Mouse (Mus musculus): ENCODE results near the gene Birc2.

Birc2 gene

DNA sequence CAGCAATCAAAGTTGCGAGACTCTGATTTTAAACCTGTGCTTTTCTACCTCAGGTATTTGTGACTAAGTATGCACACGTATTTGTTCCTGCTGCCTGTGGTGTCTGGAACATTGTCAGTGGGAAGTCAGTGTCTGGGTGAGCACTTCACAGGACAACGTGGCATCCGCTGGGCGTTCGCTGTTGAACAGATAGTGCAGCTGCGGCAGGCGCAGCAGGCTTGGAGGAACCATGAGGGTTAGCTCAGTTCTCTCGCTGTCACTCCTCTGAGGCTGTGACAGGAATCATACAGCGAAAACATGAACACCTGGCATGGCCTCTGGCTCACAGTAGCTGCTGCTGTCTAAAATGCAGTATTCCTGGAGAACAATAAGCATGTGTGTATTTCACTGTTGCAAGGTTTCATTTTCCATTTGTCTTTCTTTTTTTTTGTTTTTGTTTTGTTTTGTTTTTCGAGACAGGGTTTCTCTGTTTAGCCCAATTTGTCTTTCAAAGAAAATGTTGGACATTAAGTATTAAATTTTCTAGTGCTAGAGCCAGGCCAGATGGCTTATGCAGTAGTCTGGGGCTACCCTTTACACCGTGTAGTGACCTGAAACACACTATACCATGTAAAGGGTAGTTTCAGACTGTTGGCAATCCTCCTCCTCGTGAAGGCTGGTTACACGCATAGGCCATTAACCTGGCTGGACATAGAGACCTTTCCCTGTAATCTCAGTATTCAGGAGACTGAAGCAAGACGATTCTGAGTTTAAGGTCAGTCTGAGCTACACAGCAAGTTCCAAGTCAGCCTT, 52.8 kb downstream of the Birc2 start:
- DNase-seq = no peak

DNA sequence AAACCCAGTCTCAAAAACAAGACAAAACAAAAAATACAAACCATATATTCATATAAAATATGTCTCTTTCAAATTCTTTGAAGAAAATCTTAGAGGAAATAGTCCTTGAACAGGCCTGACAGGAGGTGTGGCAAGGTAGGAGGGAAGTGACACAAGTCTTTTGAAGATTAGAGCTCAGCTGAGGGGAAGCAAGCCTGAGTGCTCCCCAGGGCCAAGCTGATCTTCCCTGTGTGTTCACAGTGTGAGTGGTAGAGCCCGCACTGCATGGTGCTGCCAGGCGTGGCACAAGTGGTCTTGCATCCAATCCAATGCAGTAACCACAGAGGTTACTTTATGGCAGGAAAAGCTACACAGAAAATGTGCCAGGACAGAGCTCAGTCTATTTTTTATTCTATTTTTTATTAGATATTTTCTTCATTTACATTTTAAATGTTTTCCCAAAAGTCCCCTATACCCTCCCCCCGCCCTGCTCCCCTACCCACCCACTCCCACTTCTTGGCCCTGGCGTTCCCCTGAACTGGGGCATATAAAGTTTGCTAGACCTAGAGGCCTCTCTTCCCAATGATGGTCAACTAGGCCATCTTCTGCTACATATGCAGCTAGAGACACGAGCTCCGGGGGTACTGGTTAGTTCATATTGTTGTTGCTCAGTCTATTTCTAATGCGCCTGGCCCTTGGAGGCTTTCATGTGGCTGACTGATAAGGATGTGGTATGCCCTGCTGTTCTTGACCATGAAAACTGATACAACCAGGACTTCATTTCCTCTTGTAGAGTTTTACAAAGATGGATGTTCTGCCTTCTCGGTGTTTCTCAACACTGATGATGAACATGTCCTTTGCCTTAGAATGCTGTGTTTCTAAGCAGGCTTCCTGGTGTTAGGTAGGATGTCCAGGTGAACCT, 56.4 kb downstream of the Birc2 start:
- DNase-seq = no peak

DNA sequence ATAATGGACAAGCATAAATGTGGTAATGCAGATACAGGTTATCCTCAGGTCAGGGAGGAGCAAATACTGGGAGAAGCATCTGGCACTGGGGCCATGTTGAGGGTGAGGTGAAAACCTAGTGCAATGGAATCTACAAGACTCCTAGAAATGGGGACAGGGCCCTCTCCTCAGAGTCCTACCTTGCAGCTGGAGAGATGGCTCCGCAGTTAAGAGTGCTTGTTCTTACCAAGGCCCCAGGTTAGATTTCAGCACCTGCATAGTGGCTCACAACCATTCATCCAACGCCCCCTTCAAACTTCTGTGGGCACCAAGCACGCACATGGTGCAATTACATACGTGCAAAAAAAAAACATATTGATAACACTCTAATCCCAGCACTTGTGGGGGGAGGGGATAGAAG, 57.1 kb downstream of the Birc2 start:
- no peak for DNase-seq

DNA sequence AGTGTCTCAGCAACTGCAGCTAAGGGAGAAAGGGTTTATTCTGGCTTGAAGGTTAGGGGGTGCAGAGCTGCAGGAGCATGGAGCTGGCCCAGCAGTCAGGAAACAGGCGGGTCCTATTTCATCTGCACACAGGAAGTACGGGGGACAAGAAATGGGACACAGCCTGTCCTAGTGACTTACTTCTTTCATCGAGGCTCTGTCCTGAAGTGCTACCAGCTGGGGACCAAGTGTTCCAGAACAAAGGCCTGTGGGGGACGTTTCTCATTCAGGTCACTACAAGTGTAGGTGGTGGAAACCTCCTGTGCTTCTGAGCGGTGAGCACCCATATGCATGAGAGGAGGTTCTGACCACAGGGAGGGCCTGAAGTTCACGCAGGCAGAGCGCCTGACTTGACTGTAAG, 58.1 kb downstream of the Birc2 start:
- no peak for DNase-seq

DNA sequence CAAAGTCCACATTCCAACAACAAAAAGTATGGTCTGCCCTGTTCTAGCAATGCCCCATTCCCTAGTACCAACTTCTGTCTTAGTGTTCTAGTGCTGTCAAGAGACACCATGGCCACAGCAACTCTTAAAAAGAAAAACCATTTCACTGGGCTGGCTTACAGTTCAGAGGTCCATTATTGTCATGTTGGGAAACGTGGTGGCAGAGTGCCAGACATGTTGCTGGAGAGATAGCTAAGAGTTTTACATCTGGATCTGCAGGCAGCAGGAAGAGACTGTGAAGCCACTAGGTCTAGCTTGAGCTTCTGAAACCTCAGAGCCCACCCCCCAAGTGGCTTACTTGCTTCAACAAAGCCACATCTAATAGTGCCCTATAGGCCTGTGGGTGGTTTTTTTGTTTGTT, 59.2 kb downstream of the Birc2 start:
- DNase-seq = no peak

DNA sequence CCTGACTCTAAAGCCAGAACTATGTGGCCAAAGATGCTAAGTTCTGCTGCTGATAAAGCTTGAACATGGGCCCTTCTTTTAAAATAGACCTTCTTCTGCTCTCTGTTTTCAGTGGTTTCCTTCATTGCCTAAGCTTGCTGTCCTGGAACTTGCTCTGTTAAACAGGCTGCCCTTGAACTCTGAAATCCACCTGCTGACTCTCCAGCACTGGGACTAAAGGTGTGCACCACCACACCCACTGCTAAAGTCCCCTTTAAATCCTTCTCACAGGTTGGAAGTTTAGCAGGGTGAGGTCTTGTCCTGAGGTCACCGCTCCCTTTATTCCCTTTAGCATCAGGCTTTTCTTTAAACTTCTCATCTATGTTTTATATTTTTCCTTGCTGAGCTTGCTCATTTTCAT, 59.9 kb downstream of the Birc2 start:
- no peak for DNase-seq

DNA sequence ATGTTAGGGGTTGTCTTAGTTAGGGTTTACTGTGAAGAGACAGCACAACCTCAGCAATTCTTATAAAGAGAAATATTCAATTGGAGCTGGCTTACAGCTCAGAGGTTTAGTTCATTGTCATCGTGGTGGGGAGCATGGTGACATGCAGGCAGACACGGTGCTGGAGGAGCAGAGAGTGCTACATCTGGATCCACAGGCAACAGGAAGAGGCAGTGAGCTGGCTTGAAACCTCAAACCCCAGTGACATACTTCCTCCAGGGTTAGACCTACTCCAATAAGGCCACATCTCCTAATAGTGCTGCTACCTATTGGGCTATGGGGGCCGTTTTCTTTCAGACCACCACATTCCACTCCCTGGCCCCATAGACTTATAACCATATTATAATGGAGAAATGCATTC, 60.9 kb downstream of the Birc2 start:
- no peak for DNase-seq

DNA sequence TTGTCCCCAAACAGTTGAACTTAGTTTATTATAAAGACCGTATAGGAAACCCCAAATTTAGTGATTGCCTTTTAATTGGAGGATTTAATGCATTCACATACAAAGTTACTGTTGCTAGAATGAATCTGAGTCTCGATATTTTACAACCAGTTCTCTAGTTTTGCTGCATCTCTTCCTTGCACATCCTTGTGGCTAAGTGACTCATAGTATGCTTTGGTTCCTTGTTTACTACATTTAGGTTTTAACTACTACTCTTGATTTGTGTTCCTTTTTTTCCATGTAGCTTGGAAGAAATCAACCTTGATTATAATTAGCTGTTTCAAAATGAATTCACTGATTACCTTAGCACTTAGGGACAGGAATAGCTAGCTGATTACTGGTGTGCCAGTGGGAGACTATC, 61.9 kb downstream of the Birc2 start:
- DNase-seq = no peak

DNA sequence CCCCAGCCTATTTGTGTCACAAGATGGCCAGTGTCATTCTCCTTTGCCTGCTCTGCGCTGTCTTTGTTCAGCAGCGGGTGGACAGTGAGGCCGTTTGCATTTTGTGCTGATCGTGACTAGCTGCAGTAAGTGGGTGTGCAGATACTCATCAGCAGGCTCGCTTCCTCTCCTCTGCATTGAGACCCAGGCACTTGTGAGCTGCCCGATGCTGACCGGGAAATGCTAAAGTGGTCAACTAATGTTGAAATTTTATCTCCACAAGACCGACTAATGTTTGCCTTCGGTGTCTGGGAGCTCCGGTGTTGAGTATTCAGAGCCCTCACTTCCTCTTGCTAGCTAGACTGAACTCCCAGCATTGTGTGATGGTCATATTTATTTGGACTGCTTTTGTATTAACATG, 62.3 kb downstream of the Birc2 start:
- DNase-seq = no peak

DNA sequence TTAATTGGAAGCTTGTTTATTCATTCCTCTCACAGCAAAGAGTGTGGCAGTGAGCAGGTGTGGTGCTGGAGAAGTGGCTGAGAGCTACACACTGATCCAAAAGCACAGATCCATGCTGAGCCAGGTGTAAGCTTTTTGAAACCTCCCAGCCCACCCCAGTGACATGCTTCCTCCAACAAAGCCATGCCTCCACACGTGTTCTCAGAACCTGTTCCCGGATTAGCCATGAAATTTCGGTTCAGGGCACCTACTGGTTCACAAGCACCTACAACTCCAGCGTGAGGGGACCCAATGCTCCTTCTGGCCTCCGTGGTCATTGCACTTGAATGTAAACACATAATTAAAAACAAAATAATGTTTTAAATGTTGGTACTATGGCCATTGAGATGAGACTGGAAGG, 63.2 kb downstream of the Birc2 start:
- DNase-seq = no peak

DNA sequence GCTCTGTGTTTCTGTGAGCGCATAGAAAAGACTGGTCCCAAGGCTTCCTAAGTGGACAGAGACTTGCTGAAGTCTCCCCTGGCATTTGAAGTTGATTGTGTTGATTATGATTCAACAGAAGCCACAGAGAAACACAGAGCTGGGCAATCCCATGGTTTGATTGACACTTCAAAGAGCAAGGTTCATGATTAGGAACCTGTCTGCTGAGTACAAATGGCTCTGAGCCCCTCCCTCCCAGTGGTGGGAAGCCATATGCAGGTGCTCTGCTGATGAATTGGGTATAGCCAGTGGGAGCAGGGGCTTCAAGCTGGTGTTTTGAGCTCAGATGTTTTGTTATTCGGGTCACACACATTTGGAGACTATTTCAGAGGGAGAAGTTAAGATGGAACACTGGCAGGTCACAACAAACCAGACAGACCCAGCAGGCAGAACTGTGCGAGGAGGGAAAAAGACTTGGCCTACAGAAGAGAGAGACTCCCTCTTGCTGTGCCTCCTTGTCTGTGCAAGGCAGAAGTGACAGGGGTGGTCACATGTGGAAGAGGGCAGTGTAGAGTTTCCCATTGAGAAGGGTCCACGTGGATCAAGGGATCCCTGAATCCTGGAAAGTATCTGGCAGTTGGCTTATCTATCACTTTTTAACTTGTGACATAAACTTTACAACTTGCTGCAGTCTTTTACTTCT, 64.0 kb downstream of the Birc2 start:
- no peak for DNase-seq

DNA sequence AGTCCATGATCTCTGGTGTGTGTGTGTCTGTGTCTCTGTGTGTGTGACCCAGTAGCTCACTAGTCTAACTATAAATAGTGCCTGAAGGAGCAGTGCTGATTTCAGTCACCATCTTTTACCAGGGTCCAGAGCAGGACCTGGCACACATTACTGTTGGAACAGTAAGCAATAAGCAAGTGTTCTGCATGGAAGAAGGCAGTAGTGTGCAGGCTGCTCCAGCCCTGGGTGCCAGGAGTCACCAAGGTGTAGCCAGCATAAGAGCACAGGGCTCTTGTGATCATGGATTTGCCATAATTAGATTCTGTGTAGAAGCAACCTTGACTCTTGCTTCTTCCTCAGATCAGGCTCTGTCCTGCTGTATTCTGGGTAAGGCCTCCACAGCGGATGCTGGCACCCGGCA, 64.5 kb downstream of the Birc2 start:
- DNase-seq = no peak

DNA sequence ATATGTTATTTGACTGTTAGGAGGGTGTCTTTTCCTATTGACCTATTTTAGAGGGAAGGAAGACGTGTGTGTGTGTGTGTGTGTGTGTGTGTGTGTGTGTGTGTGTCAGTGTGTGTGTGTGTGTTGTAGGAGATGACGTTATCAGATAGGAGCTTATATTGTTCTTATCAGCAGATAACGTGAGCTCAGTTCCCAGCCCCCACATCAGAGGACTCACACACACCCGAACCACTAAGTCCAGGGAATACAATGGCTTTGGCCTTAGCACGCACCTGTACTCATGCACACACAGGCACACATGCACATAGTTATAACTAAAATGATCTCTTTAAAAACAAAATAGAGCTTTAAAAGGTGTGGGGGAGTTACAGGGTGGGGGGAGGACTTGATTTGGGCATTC, 67.4 kb downstream of the Birc2 start:
- DNase-seq = no peak

DNA sequence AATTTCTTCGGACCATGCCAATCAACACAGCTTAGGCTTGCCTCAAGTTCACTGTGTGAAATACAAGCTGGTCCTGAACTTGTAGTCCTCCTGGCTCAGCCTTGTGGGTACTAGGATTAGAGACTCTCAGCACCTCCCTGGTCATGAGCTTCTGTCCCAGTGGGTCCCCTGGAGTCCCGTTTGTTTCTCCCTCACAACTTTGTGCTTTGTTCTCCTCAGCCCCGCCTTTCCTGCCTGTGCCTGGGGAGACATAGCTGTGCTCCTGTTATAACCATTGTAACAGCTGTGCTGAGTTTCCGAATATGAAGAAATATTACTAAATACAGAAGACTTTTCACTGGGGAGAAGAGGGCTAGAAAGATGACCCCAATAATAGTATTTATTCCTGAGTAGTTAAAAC, 67.8 kb downstream of the Birc2 start:
- no peak for DNase-seq
